Mouse (Mus musculus) kidney, postnatal 0 days (tissue): ENCODE measurements around the gene Abhd16a. TPM values are rescaled to one million over a fixed set of nuclear protein-coding genes. Genes with fewer than 3 reads are reported as not detected.

Source experiments
- ATAC-seq: fragments of 200-750 bp; cut with Nextera tagmentation; replicated peaks from 2 replicates; pipeline ENCODE4 v1.8.0; 2017; ENCODE audit warnings: low read depth, moderate number of reproducible peaks, moderate TSS enrichment, moderate library complexity; ENCODE audit not compliant: low FRiP score
- DNase-seq: peaks from one replicate; pipeline ENCODE4 v3.0.0-alpha.2; 2016; ENCODE audit warnings: low spot score
- H3K27ac ChIP-seq: fragments of 300-500 bp; sonication (generic); 2 replicates; pipeline ENCODE4 v1.5.1; 2014; ENCODE audit warnings: mild to moderate bottlenecking
- H3K27me3 ChIP-seq: fragments of 300-500 bp; sonication (generic); 2 replicates; pipeline ENCODE4 v1.6.1; 2014; ENCODE audit warnings: low read length, mixed read lengths; ENCODE audit not compliant: insufficient read depth
- H3K36me3 ChIP-seq: fragments of 300-500 bp; sonication (generic); 2 replicates; pipeline ENCODE4 v1.6.1; 2014; ENCODE audit warnings: low read length, mixed read lengths; ENCODE audit not compliant: insufficient read depth
- H3K4me1 ChIP-seq: fragments of 300-500 bp; sonication (generic); replicated peaks from 2 replicates; pipeline ENCODE4 v1.6.1; 2014; ENCODE audit warnings: antibody characterized with exemption, low read length, mixed read lengths; ENCODE audit not compliant: insufficient read depth
- H3K4me2 ChIP-seq: fragments of 300-500 bp; sonication (generic); 2 replicates; pipeline ENCODE4 v1.6.1; 2014; ENCODE audit warnings: mild to moderate bottlenecking, low read length, moderate library complexity, mixed read lengths
- H3K4me3 ChIP-seq: fragments of 300-500 bp; sonication (generic); replicated peaks from 2 replicates; pipeline ENCODE4 v1.5.1; 2014; ENCODE audit warnings: low read depth, low read length
- H3K9ac ChIP-seq: fragments of 300-500 bp; sonication (generic); 2 replicates; pipeline ENCODE4 v1.6.1; 2014; ENCODE audit warnings: low read depth, low read length
- H3K9me3 ChIP-seq: fragments of 300-500 bp; sonication (generic); replicated peaks from 2 replicates; pipeline ENCODE4 v1.6.1; 2016; ENCODE audit warnings: low read length, inconsistent platforms, mixed read lengths
- CTCF ChIP-seq: IDR thresholded peaks from 2 replicates; pipeline ENCODE4 v1.5.1; 2016; ENCODE audit warnings: antibody characterized with exemption, low read depth, mild to moderate bottlenecking, moderate library complexity
- WGBS: fragments of 180-500 bp; shearing (Covaris S2); extraction: QIAGEN DNeasy Blood & Tissue Kit; methylation state at CpG from one replicate; pipeline ENCODE4 v1.1.7; 2014; 5-methylcytosine and 5-hydroxymethylcytosine counted together
- polyA plus RNA-seq: library from polyadenylated mRNA; unstranded; fragments of >200 nt; fragmentation: Nextera tagmentation; extraction: Ambion mirVana; gene quantifications from 2 replicates; pipeline ENCODE4 v1.2.1, GENCODE M21; 2015

Abhd16a gene
- polyA plus RNA-seq, 1 experiment from 2014 or later = 109 TPM

DNA sequence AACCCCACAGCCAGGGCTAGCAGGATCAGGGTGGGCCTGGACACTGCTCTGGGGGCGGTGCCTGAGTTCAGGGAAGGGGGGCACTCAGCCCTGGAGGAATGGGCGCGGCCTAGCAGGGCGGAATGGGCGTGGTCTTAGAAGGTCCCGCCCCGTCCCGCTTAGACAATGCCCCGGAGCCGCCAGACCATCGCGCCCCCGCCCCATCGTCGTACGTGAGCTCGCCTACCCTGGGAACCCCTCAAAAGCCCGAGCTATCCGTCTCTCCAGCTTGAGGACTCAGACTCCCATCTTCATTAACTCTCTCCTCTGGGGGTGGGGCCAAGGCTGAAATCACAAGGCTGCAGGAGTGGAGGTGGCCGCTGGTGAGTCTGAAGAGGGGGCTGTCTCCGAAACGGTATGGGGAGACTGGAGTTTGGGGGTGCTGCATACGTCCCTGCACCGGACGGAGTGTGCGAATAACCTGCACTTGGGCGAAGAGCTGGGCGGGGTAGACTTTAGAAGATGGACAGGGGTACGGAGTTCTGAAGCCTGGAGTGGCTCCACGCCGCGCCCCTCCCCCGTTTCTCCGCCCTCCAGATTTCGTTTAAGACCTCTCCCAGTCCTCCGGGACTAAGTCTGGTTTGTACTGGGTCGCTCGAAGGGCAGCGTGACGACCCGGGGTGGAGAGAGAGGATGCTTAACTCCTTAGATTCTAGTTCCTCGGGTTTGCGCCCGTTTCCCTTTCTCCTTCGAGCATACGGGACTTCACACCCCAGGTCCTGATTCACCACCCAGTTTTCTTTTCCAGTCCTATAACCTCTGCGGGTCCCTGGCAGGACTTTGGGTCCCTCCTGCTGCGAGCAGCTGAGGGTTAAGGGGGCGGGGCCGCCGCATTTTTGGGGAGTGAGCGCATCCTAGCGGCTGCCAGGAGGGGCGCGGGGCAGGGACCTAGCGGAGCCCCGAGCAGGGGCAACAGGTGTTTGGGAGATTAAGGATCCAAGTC lies 29.9 kb upstream of the Abhd16a start, which contains the start of gene Ddah2:
TSS of gene Ddah2 (plus strand) at position 125 of the 982 bp plus-strand sequence.
- under 1% methylated on average over 57 of the region's 57 CpGs for WGBS
- Histone ChIP-seq H3K27ac (peak within 1 kb of the TSS; percentile 94), H3K36me3 (peaks cover 34% of the 10 kb centered on the region)

DNA sequence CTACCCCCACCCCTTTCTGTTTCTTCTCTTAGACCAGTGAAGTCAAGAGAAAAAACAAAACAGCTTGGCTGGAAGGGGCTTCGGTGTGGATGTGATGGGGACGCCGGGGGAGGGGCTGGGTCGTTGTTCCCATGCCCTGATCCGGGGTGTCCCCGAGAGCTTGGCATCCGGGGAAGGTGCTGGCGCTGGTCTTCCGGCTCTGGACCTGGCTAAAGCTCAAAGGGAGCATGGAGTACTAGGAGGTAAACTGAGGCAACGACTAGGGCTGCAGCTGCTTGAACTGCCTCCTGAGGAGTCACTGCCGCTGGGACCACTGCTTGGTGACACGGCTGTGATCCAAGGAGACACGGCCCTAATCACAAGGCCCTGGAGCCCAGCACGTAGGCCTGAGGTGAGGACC lies 29.0 kb upstream of the Abhd16a start:
- no peak for DNase-seq
- Histone ChIP-seq H3K4me2 (peak overlapping the region; percentile 94), H3K4me1 (peaks cover 15% of the 10 kb centered on the region), H3K9me3 (no peaks in the 10 kb centered on the region), H3K27me3 (no peaks in the 10 kb centered on the region), H3K27ac (peak overlapping the region; percentile 94; the same call in 1 of the 2 replicates), H3K9ac (peak overlapping the region; percentile 77), H3K4me3 (peak overlapping the region; percentile 77), H3K36me3 (peaks cover 29% of the 10 kb centered on the region; the same call in 1 of the 2 replicates)
- no peak for TF ChIP-seq CTCF
- ATAC-seq = no peak
- WGBS = 20% methylated on average over 14 of the region's 14 CpGs

More for the DNA sequence above, 29.9 kb upstream of the Abhd16a start, which contains the start of gene Ddah2:
- peak; percentile 78 for TF ChIP-seq CTCF
- Histone ChIP-seq H3K9ac (peak within 1 kb of the TSS; percentile 77), H3K27me3 (no peaks in the 10 kb centered on the region), H3K4me3 (peak within 1 kb of the TSS; percentile 77), H3K4me1 (peaks cover 8% of the 10 kb centered on the region), H3K9me3 (no peaks in the 10 kb centered on the region), H3K4me2 (peak within 1 kb of the TSS; percentile 94)
- ATAC-seq (peak; percentile 90), DNase-seq (peak; percentile 98)

DNA sequence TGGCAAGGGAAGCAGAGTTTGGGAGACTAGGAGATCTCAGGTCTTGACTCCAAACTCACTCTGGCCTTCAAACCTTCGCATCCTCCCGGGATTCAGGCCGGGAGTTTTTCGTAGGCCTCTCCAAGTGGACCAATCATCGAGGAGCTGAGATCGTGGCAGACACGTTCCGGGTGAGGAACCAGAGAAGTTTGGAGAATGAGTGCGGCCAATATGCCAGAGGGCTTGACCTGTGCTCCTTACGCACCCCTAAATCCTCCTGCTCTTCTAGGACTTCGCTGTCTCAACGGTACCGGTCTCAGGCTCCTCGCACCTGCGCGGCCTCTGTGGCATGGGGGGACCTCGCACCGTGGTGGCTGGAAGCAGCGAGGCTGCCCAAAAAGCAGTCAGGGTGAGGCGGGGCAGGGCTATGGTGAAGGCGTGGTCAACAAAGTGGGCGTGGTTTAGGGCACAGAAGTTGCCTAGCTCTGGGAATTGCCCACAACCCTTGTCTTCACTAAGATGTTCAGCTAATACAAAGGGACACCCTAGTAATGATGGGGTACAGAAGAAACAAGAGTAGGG lies 28.2 kb upstream of the Abhd16a start:
- Histone ChIP-seq H3K27me3 (no peaks in the 10 kb centered on the region), H3K4me3 (peak overlapping the region; percentile 77; the same call in 1 of the 2 replicates), H3K27ac (no peak overlapping the region), H3K36me3 (peaks cover 23% of the 10 kb centered on the region; the same call in 1 of the 2 replicates), H3K4me1 (peaks cover 18% of the 10 kb centered on the region), H3K4me2 (peak overlapping the region; percentile 94), H3K9ac (peak overlapping the region; percentile 77; the same call in 1 of the 2 replicates), H3K9me3 (no peaks in the 10 kb centered on the region)
- WGBS = 51% methylated on average over 22 of the region's 22 CpGs
- peak; percentile 32 for DNase-seq
- TF ChIP-seq CTCF = no peak
- ATAC-seq = no peak

DNA sequence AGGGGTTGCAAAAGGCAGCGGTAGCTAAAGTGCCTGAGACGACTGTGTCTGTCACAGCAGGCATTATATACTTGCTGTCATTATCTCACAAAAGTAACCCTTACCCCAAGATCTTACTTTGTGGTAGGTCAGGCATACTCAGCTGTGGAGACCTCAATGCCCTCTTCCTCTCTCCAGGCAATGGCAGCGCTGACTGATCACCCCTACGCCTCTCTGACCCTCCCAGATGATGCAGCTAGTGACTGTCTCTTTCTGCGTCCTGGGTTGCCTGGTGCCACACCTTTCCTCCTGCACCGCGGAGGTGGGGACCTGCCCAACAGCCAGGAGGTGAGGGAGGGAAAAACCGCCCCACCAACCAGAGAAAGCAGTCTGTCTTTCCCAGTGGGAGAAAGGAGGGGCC lies 27.8 kb upstream of the Abhd16a start:
- H3K4me2 ChIP-seq = no peak overlapping the region
- no peak overlapping the region for H3K27ac ChIP-seq
- H3K9ac ChIP-seq = no peak overlapping the region
- 70% methylated on average over 8 of the region's 8 CpGs for WGBS
- no peaks in the 10 kb centered on the region for H3K27me3 ChIP-seq
- peaks cover 18% of the 10 kb centered on the region for H3K4me1 ChIP-seq
- DNase-seq = no peak
- H3K36me3 ChIP-seq = peaks cover 18% of the 10 kb centered on the region; the same call in 1 of the 2 replicates
- no peak for TF ChIP-seq CTCF
- ATAC-seq = no peak
- no peak overlapping the region for H3K4me3 ChIP-seq
- H3K9me3 ChIP-seq = no peaks in the 10 kb centered on the region

DNA sequence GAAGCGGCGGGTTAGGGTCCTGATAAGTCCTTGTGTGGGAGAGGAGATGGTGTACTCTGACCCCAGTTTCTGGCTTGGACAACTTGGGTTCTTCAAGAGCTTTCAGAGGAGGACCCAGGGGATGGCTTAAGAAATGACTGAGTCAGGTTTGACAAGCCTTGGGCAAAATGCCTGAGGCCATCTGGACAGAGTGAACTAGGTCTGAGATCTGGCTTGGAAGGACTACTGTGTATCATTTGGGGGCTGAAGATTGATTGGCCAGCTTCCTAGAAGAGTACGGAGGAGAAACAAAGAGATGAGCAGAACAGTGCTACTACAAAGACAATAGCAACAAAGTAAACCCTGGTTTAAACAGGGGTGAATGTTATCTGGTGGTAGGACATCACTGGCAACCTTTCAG lies 25.6 kb upstream of the Abhd16a start:
- Histone ChIP-seq H3K4me2 (no peak overlapping the region), H3K27ac (no peak overlapping the region), H3K9me3 (no peaks in the 10 kb centered on the region), H3K27me3 (no peaks in the 10 kb centered on the region), H3K4me3 (no peak overlapping the region), H3K9ac (no peak overlapping the region), H3K36me3 (peaks cover 6% of the 10 kb centered on the region; the same call in 1 of the 2 replicates), H3K4me1 (peaks cover 18% of the 10 kb centered on the region)
- ATAC-seq (no peak), DNase-seq (no peak)
- 86% methylated on average over 3 of the region's 3 CpGs for WGBS
- no peak for TF ChIP-seq CTCF

DNA sequence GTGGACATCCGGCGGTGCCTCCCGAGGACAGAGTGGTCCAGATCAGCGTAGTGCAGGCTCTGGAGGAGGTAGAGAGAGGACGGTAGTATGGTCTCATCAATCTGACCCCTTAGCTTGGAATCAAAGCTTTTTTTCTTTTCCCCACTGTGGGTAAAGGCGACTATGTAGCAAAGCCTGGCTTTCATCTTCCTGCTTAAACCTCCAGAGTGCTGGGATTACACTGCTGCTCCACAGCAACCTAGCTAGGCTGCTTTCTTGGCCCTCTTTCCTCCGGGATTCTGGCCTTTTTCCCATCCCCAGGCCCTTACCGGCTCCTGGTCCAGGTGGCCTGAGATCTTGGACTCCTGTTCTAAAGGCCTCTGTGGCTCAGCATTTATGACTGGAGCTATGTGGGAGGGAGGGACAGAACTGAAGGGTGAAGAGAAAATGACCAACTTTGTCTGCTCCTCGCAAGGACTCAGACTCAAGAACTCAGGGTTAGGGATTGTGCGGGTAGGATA lies 24.6 kb upstream of the Abhd16a start:
- Histone ChIP-seq H3K36me3 (peaks cover 6% of the 10 kb centered on the region; the same call in 1 of the 2 replicates), H3K27me3 (no peaks in the 10 kb centered on the region), H3K4me1 (peaks cover 18% of the 10 kb centered on the region), H3K9ac (peak overlapping the region; percentile 53; the same call in 1 of the 2 replicates), H3K9me3 (no peaks in the 10 kb centered on the region), H3K4me3 (peak overlapping the region; percentile 36), H3K4me2 (peak overlapping the region; percentile 64), H3K27ac (peak overlapping the region; percentile 79)
- ATAC-seq (no peak; the same call in 1 of the 2 replicates), DNase-seq (peak; percentile 29)
- 30% methylated on average over 10 of the region's 10 CpGs for WGBS
- no peak for TF ChIP-seq CTCF
